ENCODE assay signal across 19 mouse cellular contexts in the genomic region with DNA sequence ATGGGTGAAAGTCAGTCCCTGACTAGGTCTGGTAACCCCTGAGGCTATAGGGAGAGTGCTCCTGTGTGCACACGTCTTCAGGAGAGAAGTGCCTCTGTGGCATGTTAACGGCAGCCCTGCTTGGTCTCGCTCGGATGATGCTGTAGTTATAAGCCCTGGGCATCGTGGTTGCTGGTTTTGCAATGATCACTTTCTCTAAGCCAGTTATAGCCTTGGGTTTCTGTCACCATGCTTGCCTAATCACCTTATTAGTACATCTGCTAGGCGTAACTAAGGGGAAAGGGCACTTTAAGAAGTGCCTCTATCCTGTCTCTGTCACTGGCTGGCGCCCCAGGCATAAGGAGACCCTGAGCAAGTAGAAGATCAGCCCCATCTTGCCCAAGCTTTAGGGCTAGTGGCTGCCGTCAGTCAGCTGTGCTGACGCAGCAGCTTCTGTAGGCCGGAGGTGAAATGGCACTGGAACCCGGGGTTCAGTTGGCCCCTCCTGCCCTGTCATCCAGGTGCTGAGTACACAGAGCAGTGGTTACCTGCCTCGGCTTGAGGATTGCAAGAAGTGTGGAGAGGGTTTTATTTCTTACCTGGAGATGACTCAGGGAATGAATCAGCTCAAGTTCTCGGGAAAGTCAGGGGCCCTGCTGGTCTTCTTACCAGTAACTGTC.
A peak's percentile ranks its signal among the peaks of the same experiment; 100 is the strongest.
DNase-seq lines count a peak whose midpoint lies in the region; ATAC-seq and TF ChIP-seq lines count a peak whose summit lies in the region.
"Had no signal": no experiment of that assay in that cellular context is flagged by ENCODE, and none has a peak within 500 bp of the region (broad histone marks: within the 10 kb centered on the region; RNA-seq: fewer than 3 reads in every experiment).

No protein-coding gene starts in this region.

- no peak for TF ChIP-seq CTCF in liver, postnatal 0 days (IDR thresholded peaks at IDR 0.05; ENCODE audit: low read depth)

- no peaks in the 10 kb centered on the region for H3K27me3 ChIP-seq in liver, postnatal 0 days (ENCODE audit: insufficient read depth, low read length)
- H3K27me3 ChIP-seq: forebrain, embryonic 12.5 days; limb, embryonic 15.5 days; Patski; stomach, embryonic 15.5 days had no signal

- no peak overlapping the region for H3K27ac ChIP-seq in liver, postnatal 0 days (ENCODE audit: low read depth)
- H3K27ac ChIP-seq: forebrain, embryonic 12.5 days; limb, embryonic 15.5 days; stomach, embryonic 15.5 days had no signal

- H3K4me3 ChIP-seq in liver, postnatal 0 days (ENCODE audit: low read depth, low read length) = no peak overlapping the region
- H3K4me3 ChIP-seq: forebrain, embryonic 12.5 days; limb, embryonic 15.5 days; megakaryocyte, embryonic 14.5 days; stomach, embryonic 15.5 days had no signal

- no peaks in the 10 kb centered on the region for H3K9me3 ChIP-seq in liver, postnatal 0 days (ENCODE audit: low read length)
- H3K9me3 ChIP-seq: forebrain, embryonic 12.5 days; limb, embryonic 15.5 days; megakaryocyte, embryonic 14.5 days; stomach, embryonic 15.5 days had no signal

- H3K9ac ChIP-seq in liver, postnatal 0 days (replicated peaks) = no peak overlapping the region
- H3K9ac ChIP-seq: forebrain, embryonic 12.5 days; limb, embryonic 15.5 days; stomach, embryonic 15.5 days had no signal

- no peak for ATAC-seq in liver, postnatal 0 days
- ATAC-seq in common myeloid progenitor, adult 5-6 weeks (replicated peaks; ENCODE audit: low read depth, poor library complexity, severe bottlenecking) = 0 out of 2 replicates have a peak, but pooled peaks have one; percentile 15
- ATAC-seq: Patski had no signal

- WGBS in liver, postnatal 0 days (ENCODE audit: insufficient replicate concordance) = 78% methylated on average over 13 of the region's 13 CpGs

- DNase-seq in liver, postnatal 0 days = no peak
- DNase-seq in liver = no peak
- DNase-seq in gonadal fat pad, adult 2 months (ENCODE audit: low read depth) = peak; percentile 69
- DNase-seq in urinary bladder, postnatal 25 days (ENCODE audit: low spot score) = peak; percentile 16
- DNase-seq in yolk sac, embryonic 10.5 days (ENCODE audit: low spot score) = no peak
- DNase-seq in gastrocnemius, postnatal 14 days = no peak
- DNase-seq: adrenal gland, adult 8-10 months; cerebellum, adult 9-11 months; gastrocnemius, postnatal 10 days; heart, postnatal 10 days; kidney, postnatal 10 days; lung, postnatal 10 days had no signal

- TF ChIP-seq EP300 in liver, postnatal 0 days (IDR thresholded peaks at IDR 0.05; ENCODE audit: low read depth) = no peak

- H3K4me1 ChIP-seq in liver, postnatal 0 days (ENCODE audit: insufficient read depth) = no peaks in the 10 kb centered on the region
- H3K4me1 ChIP-seq: limb, embryonic 15.5 days; megakaryocyte, embryonic 14.5 days; stomach, embryonic 15.5 days had no signal

- intact Hi-C loops in gastrocnemius, postnatal 14 days (cut with DNase I; ENCODE audit: low total_unique reads) = no loop called here

- no peaks in the 10 kb centered on the region for H3K36me3 ChIP-seq in liver, postnatal 0 days (replicated peaks; ENCODE audit: insufficient read depth, low read length)
- H3K36me3 ChIP-seq: forebrain, embryonic 12.5 days; limb, embryonic 15.5 days; stomach, embryonic 15.5 days had no signal

- H3K4me2 ChIP-seq in liver, postnatal 0 days (ENCODE audit: low read depth, low read length) = peak overlapping the region; percentile 15; the same call in 1 of the 2 replicates
- H3K4me2 ChIP-seq: forebrain, embryonic 12.5 days; heart, embryonic 11.5 days; limb, embryonic 15.5 days; stomach, embryonic 15.5 days had no signal

Comparison
In these comparisons a context has a peak if more than half of its experiments do, and no peak if none do; other contexts are left out.
1. DNase-seq: peak in gonadal fat pad, adult 2 months (single experiment) and urinary bladder, postnatal 25 days (single experiment); none in liver, postnatal 0 days (single experiment), liver (single experiment), yolk sac, embryonic 10.5 days (single experiment) and gastrocnemius, postnatal 14 days (single experiment).